1 mouse cellular context compared by ENCODE assay signal in genomic region chr9:51060601-51061000, GRCm38 (mm10).
TF ChIP-seq lines count a peak whose summit lies in the region.

Gene Btg4, plus strand, starts transcription at chr9:51060901.

TF ChIP-seq in CH12.LX, 34 proteins besides CTCF, POLR2A, EP300 and RAD21 (continued from another document):
- no peak for TF ChIP-seq ZKSCAN1 (IDR thresholded peaks at IDR 0.05; ENCODE audit: borderline replicate concordance, low read depth, low read length)
- TF ChIP-seq MXI1 (IDR thresholded peaks at IDR 0.05; ENCODE audit: low read depth, low read length): no peak
- TF ChIP-seq CHD2 (IDR thresholded peaks at IDR 0.05; ENCODE audit: low read length): no peak
- no peak for TF ChIP-seq MEF2A (IDR thresholded peaks at IDR 0.05; ENCODE audit: borderline replicate concordance, low read depth, low read length)
